Mouse (Mus musculus): Measurements from ENCODE around the gene Prdx5. TPM values are rescaled to one million over a fixed set of nuclear protein-coding genes. Genes with fewer than 3 reads are reported as not detected.

Gene Prdx5
- total RNA-seq, 2 experiments from 2014 or later: 361 to 395 TPM

DNA sequence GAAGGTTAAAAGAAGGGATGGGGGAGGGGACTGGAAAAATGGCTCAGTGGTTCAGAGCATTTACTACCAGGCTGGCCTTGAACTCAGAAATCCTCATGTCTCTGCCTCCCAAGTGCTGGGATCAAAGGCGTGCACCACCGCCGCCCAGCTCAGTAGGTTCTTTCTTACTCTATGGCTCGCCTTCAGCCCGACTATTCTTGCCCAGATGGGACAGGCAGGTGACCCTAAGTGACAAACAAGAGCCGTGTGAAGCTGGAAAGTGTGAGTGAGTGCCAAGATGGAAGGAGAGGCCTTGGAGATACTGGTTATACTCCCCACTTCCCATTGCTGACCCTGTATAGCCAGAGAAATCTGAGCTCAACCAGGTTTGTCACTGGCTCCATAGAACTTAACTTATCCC, 33.8 kb upstream of the Prdx5 start:
- no peak for DNase-seq (ENCODE audit: low spot score in 2 of 2)
- Histone ChIP-seq H3K4me3 (no peak overlapping the region), H3K27ac (no peak overlapping the region)
- TF ChIP-seq CTCF (conservative IDR thresholded peaks at IDR 0.05): no peak

DNA sequence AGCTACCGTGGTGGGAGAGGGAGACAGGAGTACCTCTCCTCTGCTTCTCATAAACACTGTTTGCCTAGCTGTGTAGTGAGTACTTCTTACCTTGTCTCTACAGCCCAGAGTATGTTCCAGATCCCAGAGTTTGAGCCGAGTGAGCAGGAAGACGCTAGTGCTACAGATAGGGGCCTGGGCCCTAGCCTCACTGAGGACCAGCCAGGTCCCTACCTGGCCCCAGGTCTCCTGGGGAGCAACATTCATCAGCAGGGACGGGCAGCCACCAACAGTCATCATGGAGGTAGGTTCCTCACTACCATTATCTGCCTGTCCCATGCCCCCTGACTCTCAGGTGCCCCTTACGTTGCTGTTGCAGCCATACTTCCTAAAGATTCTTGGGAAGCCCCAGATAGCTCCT, 32.9 kb upstream of the Prdx5 start:
- TF ChIP-seq CTCF (conservative IDR thresholded peaks at IDR 0.05): no peak
- H3K27ac ChIP-seq: peak overlapping the region; percentile 98
- peak overlapping the region; percentile 81 for H3K4me3 ChIP-seq
- no peak for DNase-seq (ENCODE audit: low spot score in 2 of 2)

- TF ChIP-seq CTCF (conservative IDR thresholded peaks at IDR 0.05): no peak; the same call in 1 of the 2 replicates
- DNase-seq (ENCODE audit: low spot score in 2 of 2): peak; percentile 95
- Histone ChIP-seq H3K27ac (peak within 1 kb of the TSS; percentile 98), H3K4me3 (peak within 1 kb of the TSS; percentile 81)
Observed at GRCm38 (mm10) chr19:6942249-6942691, 32.4 kb upstream of the Prdx5 start, which contains the start of gene Gpr137. Gene Gpr137 (minus strand): TSS chr19:6942480.

- peak within 1 kb of the TSS; percentile 98 for H3K27ac ChIP-seq
- DNase-seq (ENCODE audit: low spot score in 2 of 2): peak; percentile 89 to 96
- peak; percentile 33; the same call in 1 of the 2 replicates for TF ChIP-seq CTCF (conservative IDR thresholded peaks at IDR 0.05)
- H3K4me3 ChIP-seq: peak within 1 kb of the TSS; percentile 81
Observed at GRCm38 (mm10) chr19:6941372-6942248, 31.7 kb upstream of the Prdx5 start, which contains the start of gene Bad. Gene Bad (plus strand): TSS chr19:6941861.

GRCm38 (mm10) chr19:6940396-6941351, 30.8 kb upstream of the Prdx5 start:
- no peak for TF ChIP-seq CTCF (conservative IDR thresholded peaks at IDR 0.05)

DNA sequence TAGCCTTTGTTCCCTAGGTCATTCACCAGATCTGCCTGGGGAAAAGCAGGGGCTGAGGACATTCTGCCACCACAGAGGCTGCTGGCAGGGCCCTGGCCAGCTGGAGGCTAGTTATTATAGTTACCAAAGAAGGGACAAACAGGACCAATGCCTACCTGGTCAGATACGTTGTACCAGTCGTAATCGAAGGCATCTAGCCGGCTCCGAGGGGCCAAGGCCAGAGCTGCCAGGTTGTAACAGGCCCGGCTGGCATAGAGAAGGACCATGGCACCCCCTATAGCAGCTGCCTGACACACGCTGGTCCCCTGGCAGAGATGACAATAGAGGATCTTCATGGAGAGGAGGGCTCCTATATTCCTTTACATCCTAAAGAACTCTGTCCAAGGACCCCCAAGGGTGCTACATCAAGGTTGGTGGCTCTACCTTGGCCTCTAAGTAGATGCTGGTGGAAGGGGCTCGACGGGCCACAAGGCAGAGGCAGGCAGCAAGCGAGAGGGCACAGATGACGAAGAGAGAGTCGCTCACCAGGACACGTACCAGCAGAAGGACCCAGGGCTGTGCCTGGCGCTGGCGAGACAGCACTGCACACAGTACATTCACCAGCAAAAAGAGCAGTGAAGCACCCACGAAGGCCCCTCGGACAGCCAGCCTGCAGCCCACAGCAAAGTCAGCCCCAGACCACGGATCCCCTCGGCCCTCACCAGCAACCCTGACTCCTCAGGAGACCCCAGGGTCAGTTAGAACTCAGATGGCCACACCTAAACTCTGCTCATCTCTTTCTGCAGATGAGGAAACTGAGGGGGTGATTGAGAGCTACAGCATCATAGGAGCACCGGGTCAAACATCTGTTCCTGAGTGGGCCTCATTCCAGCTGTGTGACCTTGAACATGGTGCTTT, 29.4 kb upstream of the Prdx5 start:
- TF ChIP-seq CTCF (conservative IDR thresholded peaks at IDR 0.05): no peak
- peak overlapping the region; percentile 98 for H3K27ac ChIP-seq

More at GRCm38 (mm10) chr19:6940396-6941351, 30.8 kb upstream of the Prdx5 start:
- no peak for DNase-seq (ENCODE audit: low spot score in 2 of 2)
- Histone ChIP-seq H3K4me3 (peak overlapping the region; percentile 81), H3K27ac (peak overlapping the region; percentile 98)

GRCm38 (mm10) chr19:6937541-6938465, 27.9 kb upstream of the Prdx5 start:
- TF ChIP-seq CTCF (conservative IDR thresholded peaks at IDR 0.05): no peak
- Histone ChIP-seq H3K27ac (no peak overlapping the region), H3K4me3 (no peak overlapping the region; the same call in 1 of the 2 replicates)
- DNase-seq (ENCODE audit: low spot score in 2 of 2): no peak

More for the DNA sequence above, 29.4 kb upstream of the Prdx5 start:
- no peak for DNase-seq (ENCODE audit: low spot score in 2 of 2)
- peak overlapping the region; percentile 81 for H3K4me3 ChIP-seq

GRCm38 (mm10) chr19:6936299-6936698, 26.4 kb upstream of the Prdx5 start:
- no peak overlapping the region for H3K4me3 ChIP-seq
- peak; percentile 73 for TF ChIP-seq CTCF (conservative IDR thresholded peaks at IDR 0.05)

DNA sequence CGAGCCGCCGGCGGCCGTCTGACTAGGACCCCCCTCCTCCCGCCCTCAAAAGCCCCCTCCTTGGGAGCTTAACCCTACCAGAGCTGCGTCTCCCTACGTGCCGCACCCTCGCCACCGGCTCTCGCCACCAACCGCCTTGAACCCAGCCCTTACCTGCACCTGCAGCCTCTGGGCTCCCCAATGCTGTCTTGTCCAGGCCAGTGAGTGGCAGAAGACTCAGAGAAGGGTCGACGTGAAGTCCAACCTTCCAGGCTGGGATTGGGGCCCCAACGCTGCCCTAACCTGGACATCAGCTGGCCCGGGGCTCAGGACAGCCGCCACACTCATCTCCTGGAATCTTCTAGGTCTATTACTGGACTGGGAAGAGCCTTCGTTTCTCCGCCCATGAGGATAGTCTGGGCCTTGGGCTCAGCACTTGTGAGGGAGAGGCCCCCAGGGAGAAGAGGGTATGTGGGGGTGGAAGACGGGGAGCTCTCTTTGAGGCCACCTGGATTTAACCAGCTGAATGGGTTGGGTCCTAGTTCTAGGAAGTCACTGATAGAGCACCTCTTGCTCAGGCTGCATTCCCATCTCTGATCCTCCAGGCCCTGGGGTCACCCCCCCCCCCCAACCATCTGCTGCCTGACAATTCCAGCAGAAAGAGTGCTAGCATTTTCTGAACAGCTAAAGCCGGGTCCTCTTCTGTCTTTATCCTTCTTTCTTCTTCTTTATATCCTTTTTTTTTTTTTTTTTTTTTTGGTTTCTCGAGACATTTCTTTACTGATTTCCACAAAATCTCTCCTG, 24.5 kb upstream of the Prdx5 start, which contains the start of gene Kcnk4:
Gene Kcnk4 (minus strand): TSS at position 321 of the 783 bp plus-strand sequence.
- DNase-seq (ENCODE audit: low spot score in 2 of 2): no peak
- no peak for TF ChIP-seq CTCF (conservative IDR thresholded peaks at IDR 0.05)
- H3K27ac ChIP-seq: peak within 1 kb of the TSS; percentile 85
- peak within 1 kb of the TSS; percentile 64 for H3K4me3 ChIP-seq

More at GRCm38 (mm10) chr19:6936299-6936698, 26.4 kb upstream of the Prdx5 start:
- H3K27ac ChIP-seq: no peak overlapping the region
- no peak for DNase-seq (ENCODE audit: low spot score in 2 of 2)

Measured in layer of hippocampus, adult 2 months (tissue).